Mouse (Mus musculus) CD4-positive, CD25-positive, alpha-beta regulatory T cell, adult 2 months (primary cell): ENCODE measurements around the gene Esm1.
A peak's percentile ranks its signal among the peaks of the same experiment; 100 is the strongest.
"Not testable (repeated sequence)": the region's sequence is repeated elsewhere in the genome, so short reads cannot be mapped to it uniquely, and the experiment has no call there.

Experiments used
- DNase-seq: peaks from one replicate; pipeline ENCODE4 v3.0.0-alpha.2; 2012; ENCODE audit warnings: low read depth, low spot score

Gene Esm1

DNA sequence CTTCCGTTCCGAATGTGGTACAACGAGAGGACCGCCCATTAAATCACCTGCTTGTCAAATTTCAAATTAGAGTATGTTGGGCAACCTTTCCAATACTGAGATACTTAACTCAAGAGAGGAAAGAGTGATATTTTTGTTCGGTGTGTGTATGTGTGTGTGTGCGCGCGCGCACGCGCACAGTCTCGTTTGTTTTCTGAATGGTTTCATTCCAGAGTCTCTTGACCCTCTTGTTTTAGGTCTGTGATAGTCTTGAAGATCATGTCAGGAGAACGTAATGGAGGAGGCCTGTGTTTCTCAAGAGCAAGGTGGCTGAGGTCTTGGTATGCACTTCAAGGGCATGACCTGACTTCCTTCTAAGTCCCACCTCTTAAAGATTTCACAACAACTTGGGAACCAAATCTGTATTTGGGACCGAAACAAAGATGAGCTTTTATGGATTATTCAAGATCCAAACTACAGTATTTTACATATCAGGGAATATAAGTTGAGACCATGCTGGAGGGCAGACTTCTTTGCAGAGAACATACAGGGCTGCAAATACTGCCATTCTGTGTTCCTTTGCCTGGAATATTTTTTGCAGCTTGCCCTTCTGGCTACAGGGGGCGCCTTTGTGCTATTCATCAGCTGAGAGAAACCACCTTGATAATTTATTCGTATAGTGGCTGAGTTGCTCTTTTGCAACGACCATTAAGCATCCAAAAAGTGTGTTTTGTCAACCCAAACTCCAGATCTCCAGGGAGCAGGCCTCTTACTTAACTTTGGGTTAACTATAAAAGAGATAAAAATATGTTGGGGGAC lies 18.4 kb downstream of the Esm1 start:
- DNase-seq, result peak; percentile 35

- peak; percentile 34 for DNase-seq
These were observed 32.7 kb downstream of the Esm1 start for GRCm38 (mm10) chr13:113242129-113242528.

GRCm38 (mm10) chr13:113245025-113245424 lies 35.6 kb downstream of the Esm1 start:
- peak; percentile 15 for DNase-seq

GRCm38 (mm10) chr13:113252580-113252979 lies 43.1 kb downstream of the Esm1 start:
- not testable (repeated sequence) for DNase-seq

DNA sequence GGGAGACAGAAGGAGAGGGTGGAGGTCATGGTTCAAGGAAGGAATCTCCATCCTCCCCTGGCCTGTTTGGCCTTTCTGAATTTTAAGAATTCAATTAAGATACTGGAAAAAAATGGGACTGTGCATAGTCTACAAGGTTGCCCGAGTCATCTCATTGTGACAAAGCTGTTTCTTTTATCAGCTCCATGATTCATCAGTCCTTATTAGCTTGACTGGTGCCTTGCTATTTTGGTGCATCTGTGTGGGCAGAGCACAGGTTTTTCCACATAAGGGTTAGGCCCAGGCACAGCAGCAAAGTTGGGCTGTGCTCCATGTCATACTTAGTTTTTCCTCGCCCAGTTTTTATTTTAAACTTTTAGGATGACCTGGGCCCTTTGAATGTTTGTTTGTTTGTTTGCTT lies 47.3 kb downstream of the Esm1 start:
- DNase-seq, result no peak

DNA sequence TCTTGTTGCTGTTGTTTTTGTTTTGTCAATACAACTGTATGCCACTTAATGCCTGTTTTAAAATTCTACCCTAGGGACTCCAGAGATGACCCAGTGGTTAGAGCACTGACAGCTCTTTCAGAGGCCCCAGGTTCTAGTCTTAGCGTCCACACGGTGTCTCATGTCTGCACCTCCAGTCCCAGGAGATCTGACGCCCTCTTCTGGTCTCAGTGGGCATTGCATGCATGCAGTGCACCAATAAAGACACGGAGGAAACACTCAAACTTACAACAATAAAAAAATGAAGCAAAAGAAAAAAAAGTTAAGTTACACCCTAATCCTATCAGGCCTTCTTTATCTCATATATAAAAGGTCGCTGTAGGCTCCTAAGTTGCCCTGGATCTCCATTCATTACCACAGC lies 47.7 kb downstream of the Esm1 start:
- DNase-seq, result peak; percentile 41

DNA sequence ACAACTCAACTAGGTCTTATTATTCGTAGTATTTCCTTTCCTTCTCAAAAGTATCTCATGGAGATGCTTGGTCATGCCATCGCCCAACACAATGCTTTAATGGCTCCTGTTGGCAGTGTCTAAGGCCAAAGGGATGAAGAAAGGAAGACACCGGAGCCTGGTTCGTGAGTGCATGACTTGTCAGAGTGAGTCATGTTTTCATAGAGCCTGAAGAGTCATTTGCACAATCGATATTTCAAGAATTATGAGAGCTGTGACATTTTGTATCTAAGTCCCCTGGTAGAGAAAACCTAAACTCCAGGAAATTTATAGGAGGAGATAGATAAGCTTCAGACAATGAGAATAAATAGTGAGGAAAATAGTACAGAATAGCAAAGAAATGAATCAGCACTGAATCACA lies 49.8 kb downstream of the Esm1 start:
- no peak for DNase-seq

GRCm38 (mm10) chr13:113262822-113263221 lies 53.4 kb downstream of the Esm1 start:
- DNase-seq, result no peak

GRCm38 (mm10) chr13:113265257-113265656 lies 55.8 kb downstream of the Esm1 start:
- peak; percentile 59 for DNase-seq

GRCm38 (mm10) chr13:113266495-113266951 lies 57.1 kb downstream of the Esm1 start:
- DNase-seq, result peak; percentile 80

DNA sequence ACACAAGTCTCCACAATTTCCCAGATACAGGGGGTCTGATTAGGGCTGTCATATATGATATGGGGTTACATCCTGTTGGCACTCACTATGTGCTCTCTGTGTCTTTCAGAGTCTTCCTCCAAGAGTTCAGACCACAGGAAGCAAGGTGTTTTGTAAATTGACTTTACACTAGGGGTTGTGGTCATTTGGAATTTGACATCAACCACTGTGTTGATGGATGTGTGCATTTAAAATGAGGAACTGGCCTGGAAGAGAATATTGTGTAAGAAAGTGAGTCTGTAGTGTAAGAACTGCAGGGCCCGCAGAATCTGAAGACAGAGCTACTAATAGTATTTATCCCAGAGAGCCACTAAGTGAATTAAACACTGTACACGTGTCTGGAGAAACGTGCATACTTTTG lies 57.7 kb downstream of the Esm1 start:
- DNase-seq, result no peak
